Mouse (Mus musculus) testis, adult 2 months (tissue): ENCODE measurements at regions not wholly inside any gene's neighbourhood (a gene's known extent, or its start where the extent isn't known, plus 50 kb on each side); places are given as distances from the start of the nearest gene placed in this dataset.

Experiments
- H3K27ac ChIP-seq: fragments of 200-500 bp; 2 replicates; pipeline ENCODE4 v1.5.1; 2012; ENCODE audit warnings: low read depth, low read length; ENCODE audit not compliant: control insufficient read depth, insufficient read depth
- H3K27me3 ChIP-seq: fragments of 200-500 bp; 2 replicates; pipeline ENCODE4 v1.6.1; 2012; ENCODE audit warnings: mild to moderate bottlenecking, low read length, moderate library complexity; ENCODE audit not compliant: control insufficient read depth, insufficient read depth
- H3K36me3 ChIP-seq: fragments of 200-500 bp; 2 replicates; pipeline ENCODE4 v1.6.1; 2012; ENCODE audit warnings: mild to moderate bottlenecking, low read length; ENCODE audit not compliant: control insufficient read depth, insufficient read depth
- H3K4me1 ChIP-seq: fragments of 200-500 bp; 2 replicates; pipeline ENCODE4 v1.6.1; 2012; ENCODE audit warnings: low read length; ENCODE audit not compliant: control insufficient read depth, insufficient read depth
- H3K4me3 ChIP-seq: fragments of 200-500 bp; 2 replicates; pipeline ENCODE4 v1.5.1; 2012; ENCODE audit warnings: low read depth, mild to moderate bottlenecking, low read length, moderate library complexity, mixed read lengths; ENCODE audit not compliant: control insufficient read depth
- CTCF ChIP-seq: fragments of 200-500 bp; IDR thresholded peaks from 2 replicates; pipeline ENCODE4 v1.5.1; 2012; ENCODE audit warnings: low read depth, mild to moderate bottlenecking, inconsistent platforms, low read length, moderate library complexity; ENCODE audit not compliant: control insufficient read depth, insufficient read depth, insufficient replicate concordance
- POLR2A ChIP-seq: fragments of 200-500 bp; IDR thresholded peaks from 2 replicates; pipeline ENCODE4 v1.6.1; 2012; ENCODE audit warnings: low read depth, mild to moderate bottlenecking, inconsistent platforms, low read length, moderate library complexity; ENCODE audit not compliant: control insufficient read depth

DNA sequence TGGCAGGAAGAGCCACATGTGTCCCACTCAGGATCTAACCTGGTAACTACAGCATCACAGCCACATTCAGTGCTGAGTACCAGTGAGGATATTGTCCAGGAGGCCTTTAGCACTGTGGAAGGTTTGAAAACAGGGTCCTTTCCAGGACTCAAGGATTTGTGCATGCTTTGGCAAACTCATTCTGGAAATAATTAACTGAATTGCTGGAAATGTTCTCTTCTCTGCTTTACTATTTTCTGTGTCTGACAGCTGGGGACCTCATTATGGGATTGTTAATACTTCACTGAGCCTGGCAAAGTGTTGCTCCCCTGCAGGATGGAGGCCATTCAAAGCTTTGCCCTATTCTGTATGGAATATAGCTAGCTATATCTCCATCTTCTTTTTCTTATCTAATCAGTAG is 342.8 kb upstream of the Pdzrn3 start:
- H3K36me3 ChIP-seq = no peaks in the 10 kb centered on the region
- TF ChIP-seq POLR2A = no peak
- TF ChIP-seq CTCF = no peak
- H3K4me3 ChIP-seq = no peak overlapping the region
- no peaks in the 10 kb centered on the region for H3K4me1 ChIP-seq
- H3K27me3 ChIP-seq = no peaks in the 10 kb centered on the region
- no peak overlapping the region for H3K27ac ChIP-seq

- Histone ChIP-seq H3K27me3 (no peaks in the 10 kb centered on the region), H3K4me1 (no peaks in the 10 kb centered on the region), H3K36me3 (no peaks in the 10 kb centered on the region), H3K4me3 (no peak overlapping the region), H3K27ac (no peak overlapping the region)
- TF ChIP-seq POLR2A (no peak), CTCF (no peak)
These were observed 312.0 kb upstream of the Pdzrn3 start for GRCm38 (mm10) chr6:101689684-101690083.

GRCm38 (mm10) chr6:101686578-101686977 is 308.9 kb upstream of the Pdzrn3 start:
- Histone ChIP-seq H3K4me1 (no peaks in the 10 kb centered on the region), H3K27me3 (no peaks in the 10 kb centered on the region), H3K36me3 (no peaks in the 10 kb centered on the region), H3K27ac (no peak overlapping the region), H3K4me3 (no peak overlapping the region)
- TF ChIP-seq CTCF = no peak
- TF ChIP-seq POLR2A = no peak

GRCm38 (mm10) chr6:101685734-101686133 is 308.0 kb upstream of the Pdzrn3 start:
- no peak overlapping the region for H3K4me3 ChIP-seq
- TF ChIP-seq POLR2A (no peak), CTCF (no peak)
- no peaks in the 10 kb centered on the region for H3K4me1 ChIP-seq
- no peaks in the 10 kb centered on the region for H3K27me3 ChIP-seq
- H3K27ac ChIP-seq = no peak overlapping the region
- H3K36me3 ChIP-seq = no peaks in the 10 kb centered on the region

DNA sequence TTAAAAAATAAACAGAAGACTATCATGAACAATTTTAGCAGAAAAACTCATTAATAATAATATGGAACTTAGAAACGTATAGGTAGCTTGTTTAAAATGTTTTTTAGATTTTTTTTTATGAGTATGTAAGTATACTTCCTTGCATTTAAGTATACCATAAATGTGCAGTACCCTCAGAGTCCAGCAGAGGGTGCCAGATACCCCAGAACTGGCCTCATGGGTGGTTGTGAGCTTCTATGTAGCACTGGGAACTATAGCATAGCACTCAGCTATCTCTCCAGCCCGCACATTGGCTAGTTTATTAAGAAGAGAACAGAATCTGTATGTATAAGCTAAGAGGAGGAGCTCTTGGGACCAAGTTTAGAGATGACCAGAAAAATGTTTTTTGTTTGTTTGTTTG is 306.7 kb upstream of the Pdzrn3 start:
- no peaks in the 10 kb centered on the region for H3K4me1 ChIP-seq
- TF ChIP-seq POLR2A (no peak), CTCF (peak; percentile 53; the same call in 1 of the 2 replicates)
- no peaks in the 10 kb centered on the region for H3K36me3 ChIP-seq
- no peaks in the 10 kb centered on the region for H3K27me3 ChIP-seq
- H3K27ac ChIP-seq = no peak overlapping the region
- H3K4me3 ChIP-seq = no peak overlapping the region

DNA sequence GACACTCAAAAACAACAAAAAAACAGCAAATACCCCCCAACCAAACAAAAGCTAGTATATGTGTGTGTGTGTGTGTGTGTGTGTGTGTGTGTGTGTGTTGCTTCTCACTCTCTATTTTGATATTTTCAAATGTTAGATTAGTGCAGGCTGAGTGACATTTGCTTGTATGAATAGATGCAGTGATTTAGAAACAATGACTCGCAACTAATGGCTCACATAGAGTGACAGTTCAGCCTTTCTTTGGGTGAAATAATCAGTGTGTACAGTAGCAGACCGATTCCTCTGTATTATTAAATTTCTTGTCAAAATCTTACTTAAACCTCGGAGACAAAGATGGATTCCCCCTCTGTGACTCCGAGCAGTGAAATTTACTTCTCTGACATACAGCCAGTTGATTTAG is 297.1 kb upstream of the Pdzrn3 start:
- no peak for TF ChIP-seq POLR2A
- TF ChIP-seq CTCF = no peak
- Histone ChIP-seq H3K27me3 (no peaks in the 10 kb centered on the region), H3K36me3 (no peaks in the 10 kb centered on the region), H3K4me3 (no peak overlapping the region), H3K27ac (no peak overlapping the region), H3K4me1 (no peaks in the 10 kb centered on the region)

- TF ChIP-seq POLR2A (no peak), CTCF (no peak)
- no peak overlapping the region for H3K4me3 ChIP-seq
- H3K27me3 ChIP-seq = no peaks in the 10 kb centered on the region
These were observed 293.1 kb upstream of the Pdzrn3 start for GRCm38 (mm10) chr6:101670770-101671169.

More at GRCm38 (mm10) chr6:101670770-101671169, 293.1 kb upstream of the Pdzrn3 start:
- no peaks in the 10 kb centered on the region for H3K4me1 ChIP-seq
- H3K36me3 ChIP-seq = no peaks in the 10 kb centered on the region
- H3K27ac ChIP-seq = no peak overlapping the region
